Mouse (Mus musculus) kidney, postnatal 0 days (tissue): Measurements from ENCODE around the gene Spata7. TPM values are rescaled to one million over a fixed set of nuclear protein-coding genes. Genes with fewer than 3 reads are reported as not detected.

Experiments used
- ATAC-seq: fragments of 200-750 bp; cut with Nextera tagmentation; replicated peaks from 2 replicates; pipeline ENCODE4 v1.8.0; 2017; ENCODE audit warnings: low read depth, moderate number of reproducible peaks, moderate TSS enrichment, moderate library complexity; ENCODE audit not compliant: low FRiP score
- DNase-seq: peaks from one replicate; pipeline ENCODE4 v3.0.0-alpha.2; 2016; ENCODE audit warnings: low spot score
- H3K27ac ChIP-seq: fragments of 300-500 bp; sonication (generic); 2 replicates; pipeline ENCODE4 v1.5.1; 2014; ENCODE audit warnings: mild to moderate bottlenecking
- H3K27me3 ChIP-seq: fragments of 300-500 bp; sonication (generic); 2 replicates; pipeline ENCODE4 v1.6.1; 2014; ENCODE audit warnings: low read length, mixed read lengths; ENCODE audit not compliant: insufficient read depth
- H3K36me3 ChIP-seq: fragments of 300-500 bp; sonication (generic); 2 replicates; pipeline ENCODE4 v1.6.1; 2014; ENCODE audit warnings: low read length, mixed read lengths; ENCODE audit not compliant: insufficient read depth
- H3K4me1 ChIP-seq: fragments of 300-500 bp; sonication (generic); replicated peaks from 2 replicates; pipeline ENCODE4 v1.6.1; 2014; ENCODE audit warnings: antibody characterized with exemption, low read length, mixed read lengths; ENCODE audit not compliant: insufficient read depth
- H3K4me2 ChIP-seq: fragments of 300-500 bp; sonication (generic); 2 replicates; pipeline ENCODE4 v1.6.1; 2014; ENCODE audit warnings: mild to moderate bottlenecking, low read length, moderate library complexity, mixed read lengths
- H3K4me3 ChIP-seq: fragments of 300-500 bp; sonication (generic); replicated peaks from 2 replicates; pipeline ENCODE4 v1.5.1; 2014; ENCODE audit warnings: low read depth, low read length
- H3K9ac ChIP-seq: fragments of 300-500 bp; sonication (generic); 2 replicates; pipeline ENCODE4 v1.6.1; 2014; ENCODE audit warnings: low read depth, low read length
- H3K9me3 ChIP-seq: fragments of 300-500 bp; sonication (generic); replicated peaks from 2 replicates; pipeline ENCODE4 v1.6.1; 2016; ENCODE audit warnings: low read length, inconsistent platforms, mixed read lengths
- CTCF ChIP-seq: IDR thresholded peaks from 2 replicates; pipeline ENCODE4 v1.5.1; 2016; ENCODE audit warnings: antibody characterized with exemption, low read depth, mild to moderate bottlenecking, moderate library complexity
- WGBS: fragments of 180-500 bp; shearing (Covaris S2); extraction: QIAGEN DNeasy Blood & Tissue Kit; methylation state at CpG from one replicate; pipeline ENCODE4 v1.1.7; 2014; 5-methylcytosine and 5-hydroxymethylcytosine counted together
- polyA plus RNA-seq: library from polyadenylated mRNA; unstranded; fragments of >200 nt; fragmentation: Nextera tagmentation; extraction: Ambion mirVana; gene quantifications from 2 replicates; pipeline ENCODE4 v1.2.1, GENCODE M21; 2015

Gene Spata7
- polyA plus RNA-seq, 1 experiment from 2014 or later: 11.3 TPM

DNA sequence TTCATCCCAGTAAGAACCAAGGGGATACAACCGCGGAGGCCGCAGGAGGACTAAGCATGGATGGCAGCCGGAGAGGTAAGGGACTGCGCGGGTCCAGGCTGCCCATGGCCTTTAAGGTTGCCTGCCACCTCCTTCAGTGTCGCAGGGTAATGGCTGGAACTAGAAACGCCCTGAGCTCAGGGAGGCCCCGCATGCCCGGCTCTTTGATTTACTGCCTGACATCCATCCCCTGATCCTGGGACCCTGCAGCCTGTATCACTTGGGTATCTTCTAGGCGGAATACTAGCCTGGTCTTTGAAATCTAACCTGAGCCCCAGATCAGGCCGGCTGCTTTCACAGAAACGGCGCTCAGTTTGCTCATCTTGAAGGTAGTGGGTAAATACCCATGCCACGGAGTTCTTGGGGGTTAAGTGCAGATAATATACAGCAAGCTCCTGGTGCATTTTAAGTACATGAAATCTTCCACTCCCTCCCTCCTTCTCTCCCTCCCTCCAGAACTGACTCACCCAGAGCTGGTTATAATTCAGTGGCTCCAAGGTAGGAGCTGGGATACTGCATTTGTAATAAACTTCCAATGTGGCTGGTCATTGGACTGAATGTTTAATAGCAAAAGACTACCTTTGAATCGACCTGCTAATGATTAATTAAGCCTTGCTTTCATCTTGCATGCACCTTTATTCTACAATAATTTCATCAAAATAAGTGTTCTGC lies 458 bp downstream of the Spata7 start:
- Histone ChIP-seq H3K9ac (peak overlapping the region; percentile 62), H3K36me3 (no peaks in the 10 kb centered on the region), H3K27ac (peak overlapping the region; percentile 60), H3K4me2 (peak overlapping the region; percentile 63), H3K9me3 (no peaks in the 10 kb centered on the region), H3K4me3 (peak overlapping the region; percentile 68), H3K4me1 (no peaks in the 10 kb centered on the region), H3K27me3 (no peaks in the 10 kb centered on the region)
- ATAC-seq (peak; percentile 87), DNase-seq (peak; percentile 67)
- 3% methylated on average over 16 of the region's 16 CpGs for WGBS
- TF ChIP-seq CTCF: no peak

DNA sequence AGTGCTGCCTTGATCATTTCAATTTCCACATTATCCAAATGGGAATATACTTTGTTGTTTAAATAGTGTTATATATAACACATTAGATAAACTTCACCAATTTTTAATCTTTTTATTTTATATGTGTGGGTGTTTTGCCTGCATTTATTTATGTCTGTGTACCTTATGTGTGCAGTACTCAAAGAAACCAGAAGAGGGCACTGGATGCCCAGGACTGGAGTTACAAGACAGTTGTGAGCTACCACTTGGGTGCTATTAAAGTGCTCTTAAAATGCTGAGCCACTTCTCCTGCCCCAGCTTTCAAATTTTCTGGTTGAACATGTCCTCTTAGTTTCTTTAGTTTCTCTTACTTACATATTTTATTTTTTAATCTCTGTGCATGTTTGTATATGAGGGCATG lies 16.9 kb downstream of the Spata7 start:
- Histone ChIP-seq H3K27me3 (no peaks in the 10 kb centered on the region), H3K27ac (no peak overlapping the region), H3K9me3 (no peaks in the 10 kb centered on the region), H3K9ac (no peak overlapping the region), H3K4me2 (no peak overlapping the region), H3K36me3 (no peaks in the 10 kb centered on the region), H3K4me1 (no peaks in the 10 kb centered on the region), H3K4me3 (no peak overlapping the region)
- DNase-seq: no peak
- peak; percentile 39 for TF ChIP-seq CTCF
- ATAC-seq: no peak

DNA sequence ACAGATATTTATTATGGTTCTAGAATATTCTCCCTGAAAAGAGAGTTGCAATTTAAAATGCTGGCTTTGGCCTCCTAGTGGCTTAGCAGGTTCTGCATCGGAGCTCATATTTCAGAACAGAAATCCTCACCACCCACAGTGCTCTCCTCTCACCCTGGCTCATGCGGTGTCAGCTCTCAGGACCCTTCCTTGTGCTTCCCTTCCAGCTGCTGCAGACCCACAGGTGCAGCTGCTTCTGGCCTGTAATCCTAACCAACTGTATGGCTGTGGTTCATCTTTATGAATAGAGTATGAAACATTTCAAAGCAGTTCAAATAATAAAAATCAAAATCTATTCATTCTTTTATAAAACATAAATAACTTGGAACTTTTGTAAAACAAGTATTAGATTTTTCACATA lies 28.9 kb downstream of the Spata7 start:
- no peak for DNase-seq

DNA sequence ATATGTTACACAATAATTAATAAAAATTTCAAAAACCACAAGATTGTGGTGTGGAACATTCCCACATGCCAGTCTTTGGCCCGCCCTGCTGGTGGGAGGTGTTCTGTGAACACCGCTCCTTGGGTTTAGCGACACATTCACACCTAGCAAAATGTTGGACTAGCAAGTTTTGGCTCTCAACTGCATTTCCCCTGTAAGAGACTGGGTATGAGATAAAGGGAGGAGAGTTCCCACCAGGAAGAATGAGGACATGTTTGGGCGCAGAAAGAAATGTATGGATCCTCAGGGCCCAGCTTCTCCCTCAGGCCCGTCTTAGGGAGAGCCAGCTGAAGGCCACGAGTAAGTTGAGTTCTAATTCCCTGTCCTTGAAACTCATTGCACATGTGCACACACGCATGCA lies 34.7 kb downstream of the Spata7 start:
- ATAC-seq: no peak
- TF ChIP-seq CTCF: no peak

More for the DNA sequence above, 28.9 kb downstream of the Spata7 start:
- Histone ChIP-seq H3K27ac (no peak overlapping the region), H3K27me3 (no peaks in the 10 kb centered on the region), H3K9ac (no peak overlapping the region), H3K36me3 (no peaks in the 10 kb centered on the region; the same call in 1 of the 2 replicates), H3K4me3 (no peak overlapping the region), H3K4me1 (no peaks in the 10 kb centered on the region), H3K9me3 (no peaks in the 10 kb centered on the region), H3K4me2 (no peak overlapping the region)
- no peak for TF ChIP-seq CTCF
- WGBS: 57% methylated on average over 2 of the region's 2 CpGs
- ATAC-seq: no peak

DNA sequence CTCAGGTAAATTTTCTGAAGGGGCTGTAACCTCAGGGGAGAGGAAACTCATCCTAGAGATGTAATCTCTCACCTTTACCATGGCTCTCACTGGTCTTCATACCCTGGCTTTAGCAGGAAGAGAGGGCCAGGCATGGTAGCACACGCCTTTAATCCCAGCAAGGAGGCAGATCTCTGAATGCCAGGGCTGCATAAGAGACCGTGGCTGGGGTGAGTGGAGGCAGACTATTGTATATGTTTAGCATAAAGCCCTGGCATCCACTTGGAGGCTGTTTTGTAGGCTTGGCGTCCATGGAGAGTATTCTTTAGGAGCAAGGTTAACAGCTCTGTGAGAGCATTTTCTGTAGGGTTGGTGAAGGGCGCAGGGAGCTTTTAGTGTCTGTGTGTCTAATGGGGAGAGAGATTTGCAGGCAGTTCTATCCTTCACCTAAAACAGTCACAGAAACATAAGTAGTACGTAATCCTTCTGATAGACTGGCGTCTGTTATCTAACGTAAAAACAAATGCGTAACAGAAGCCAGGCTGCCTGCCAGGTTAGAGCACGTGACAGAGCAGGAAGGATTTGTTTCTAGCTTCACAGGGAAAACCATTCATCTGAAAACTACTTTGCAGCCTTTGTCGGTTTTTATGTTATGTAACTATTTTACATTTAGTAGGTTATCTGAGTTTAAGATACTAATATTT lies 40.3 kb downstream of the Spata7 start:
- H3K27ac ChIP-seq: no peak overlapping the region
- no peaks in the 10 kb centered on the region for H3K9me3 ChIP-seq
- no peak overlapping the region for H3K4me3 ChIP-seq
- H3K9ac ChIP-seq: no peak overlapping the region
- WGBS: 53% methylated on average over 10 of the region's 10 CpGs
- DNase-seq (peak; percentile 29), ATAC-seq (0 out of 2 replicates have a peak, but pooled peaks have one; percentile 43)
- H3K4me2 ChIP-seq: no peak overlapping the region
- H3K27me3 ChIP-seq: no peaks in the 10 kb centered on the region
- no peak for TF ChIP-seq CTCF
- peaks cover 5% of the 10 kb centered on the region; the same call in 1 of the 2 replicates for H3K36me3 ChIP-seq
- no peaks in the 10 kb centered on the region for H3K4me1 ChIP-seq

More for the DNA sequence above, 34.7 kb downstream of the Spata7 start:
- no peaks in the 10 kb centered on the region for H3K4me1 ChIP-seq
- H3K4me3 ChIP-seq: no peak overlapping the region
- no peak overlapping the region for H3K27ac ChIP-seq
- H3K9ac ChIP-seq: no peak overlapping the region
- no peak for DNase-seq
- no peaks in the 10 kb centered on the region for H3K27me3 ChIP-seq
- no peak overlapping the region for H3K4me2 ChIP-seq
- WGBS: 94% methylated on average over 7 of the region's 7 CpGs
- peaks cover 13% of the 10 kb centered on the region; the same call in 1 of the 2 replicates for H3K36me3 ChIP-seq
- H3K9me3 ChIP-seq: no peaks in the 10 kb centered on the region

GRCm38 (mm10) chr12:98669086-98669485 lies 41.1 kb downstream of the Spata7 start:
- DNase-seq: no peak
- Histone ChIP-seq H3K4me1 (no peaks in the 10 kb centered on the region), H3K9me3 (no peaks in the 10 kb centered on the region), H3K36me3 (peaks cover 4% of the 10 kb centered on the region; the same call in 1 of the 2 replicates), H3K27me3 (no peaks in the 10 kb centered on the region), H3K27ac (no peak overlapping the region), H3K9ac (no peak overlapping the region), H3K4me2 (no peak overlapping the region), H3K4me3 (no peak overlapping the region)
- TF ChIP-seq CTCF: no peak
- ATAC-seq: no peak
- WGBS: 85% methylated on average over 10 of the region's 10 CpGs
